Mouse (Mus musculus): ENCODE results near the gene Zkscan6. TPM values are rescaled to one million over a fixed set of nuclear protein-coding genes. Genes with fewer than 3 reads are reported as not detected.

The Zkscan6 gene
- polyA plus RNA-seq, 1 experiment from 2014 or later = 9.3 TPM

GRCm38 (mm10) chr11:65787421-65788151 is 19.4 kb upstream of the Zkscan6 start:
- Histone ChIP-seq H3K36me3 (ENCODE audit: inconsistent target) (no peaks in the 10 kb centered on the region), H3K27ac (no peak overlapping the region), H3K4me3 (ENCODE audit: inconsistent target) (peak overlapping the region; percentile 64), H3K79me2 (ENCODE audit: inconsistent target) (peaks cover 50% of the 10 kb centered on the region)
- 1% methylated on average over 43 of the region's 71 CpGs for WGBS (ENCODE audit: missing documents)

DNA sequence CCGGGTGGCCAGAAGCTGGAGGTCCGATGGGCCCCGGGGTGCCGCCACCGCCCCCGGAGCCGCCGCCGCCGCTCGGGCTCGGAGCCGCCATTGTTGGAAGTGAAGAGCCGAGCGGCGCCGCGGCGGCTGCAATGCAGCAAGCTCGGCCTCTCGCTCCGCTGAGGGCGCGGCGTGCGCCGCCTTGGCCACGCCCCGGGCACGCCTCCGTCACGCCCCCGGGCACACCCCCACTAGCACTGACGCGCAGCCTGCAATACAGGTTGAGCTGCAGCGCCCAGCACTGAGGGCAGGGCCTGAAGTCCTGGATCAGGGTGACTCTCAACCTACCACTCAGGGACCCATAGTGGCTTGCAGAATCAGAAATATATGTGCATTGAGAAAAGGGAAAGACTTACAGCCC is 18.8 kb upstream of the Zkscan6 start, which contains the start of gene Map2k4:
Gene Map2k4, minus strand, starts transcription at position 144 of the 400 bp plus-strand sequence.
- WGBS (ENCODE audit: missing documents) = under 1% methylated on average over 35 of the region's 36 CpGs
- Histone ChIP-seq H3K4me3 (ENCODE audit: inconsistent target) (peak within 1 kb of the TSS; percentile 64), H3K36me3 (ENCODE audit: inconsistent target) (no peaks in the 10 kb centered on the region), H3K79me2 (ENCODE audit: inconsistent target) (peaks cover 44% of the 10 kb centered on the region), H3K27ac (no peak within 1 kb of the TSS)

- peak overlapping the region; percentile 13; the same call in 1 of the 2 replicates for H3K27ac ChIP-seq
- H3K36me3 ChIP-seq (ENCODE audit: inconsistent target) = no peaks in the 10 kb centered on the region
- no peaks in the 10 kb centered on the region for H3K79me2 ChIP-seq (ENCODE audit: inconsistent target)
- H3K4me3 ChIP-seq (ENCODE audit: inconsistent target) = peak overlapping the region; percentile 6; the same call in 1 of the 2 replicates
- WGBS (ENCODE audit: missing documents) = 2% methylated on average over 10 of the region's 10 CpGs
Observed at GRCm38 (mm10) chr11:65794428-65795219, 12.4 kb upstream of the Zkscan6 start.

DNA sequence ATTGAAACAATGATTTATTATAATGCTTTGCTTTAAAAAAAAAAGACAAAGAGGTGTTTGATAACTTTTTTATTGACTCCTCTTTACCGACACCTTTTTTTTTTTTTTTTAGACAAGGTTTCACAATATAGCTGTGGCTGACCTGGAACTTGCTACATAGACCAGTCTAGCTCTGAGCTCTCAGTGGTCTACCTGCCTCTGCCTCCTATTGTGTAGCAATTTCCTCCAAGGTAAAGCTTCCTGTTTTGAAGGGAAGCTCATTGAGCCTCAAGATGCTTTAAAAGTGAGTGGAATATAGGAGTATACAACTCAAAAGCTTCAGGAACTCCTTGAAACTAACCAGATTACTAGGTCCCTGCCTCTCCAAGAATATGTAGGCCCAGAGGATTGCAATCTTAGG is 11.1 kb upstream of the Zkscan6 start:
- no peaks in the 10 kb centered on the region for H3K79me2 ChIP-seq (ENCODE audit: inconsistent target)
- H3K4me3 ChIP-seq (ENCODE audit: inconsistent target) = no peak overlapping the region
- no peaks in the 10 kb centered on the region for H3K36me3 ChIP-seq (ENCODE audit: inconsistent target)
- no peak overlapping the region for H3K27ac ChIP-seq
- 63% methylated on average over 1 of the region's 1 CpGs for WGBS (ENCODE audit: missing documents)

GRCm38 (mm10) chr11:65801899-65802298 is 5.1 kb upstream of the Zkscan6 start:
- no peak overlapping the region for H3K27ac ChIP-seq
- no peaks in the 10 kb centered on the region for H3K79me2 ChIP-seq (ENCODE audit: inconsistent target)
- H3K36me3 ChIP-seq (ENCODE audit: inconsistent target) = no peaks in the 10 kb centered on the region
- 93% methylated on average over 3 of the region's 3 CpGs for WGBS (ENCODE audit: missing documents)
- no peak overlapping the region for H3K4me3 ChIP-seq (ENCODE audit: inconsistent target)

GRCm38 (mm10) chr11:65806321-65806904 is 562 bp upstream of the Zkscan6 start:
- no peaks in the 10 kb centered on the region for H3K36me3 ChIP-seq (ENCODE audit: inconsistent target)
- H3K4me3 ChIP-seq (ENCODE audit: inconsistent target) = peak overlapping the region; percentile 65
- peak overlapping the region; percentile 33 for H3K27ac ChIP-seq
- WGBS (ENCODE audit: missing documents) = 3% methylated on average over 20 of the region's 20 CpGs
- H3K79me2 ChIP-seq (ENCODE audit: inconsistent target) = peaks cover 42% of the 10 kb centered on the region

DNA sequence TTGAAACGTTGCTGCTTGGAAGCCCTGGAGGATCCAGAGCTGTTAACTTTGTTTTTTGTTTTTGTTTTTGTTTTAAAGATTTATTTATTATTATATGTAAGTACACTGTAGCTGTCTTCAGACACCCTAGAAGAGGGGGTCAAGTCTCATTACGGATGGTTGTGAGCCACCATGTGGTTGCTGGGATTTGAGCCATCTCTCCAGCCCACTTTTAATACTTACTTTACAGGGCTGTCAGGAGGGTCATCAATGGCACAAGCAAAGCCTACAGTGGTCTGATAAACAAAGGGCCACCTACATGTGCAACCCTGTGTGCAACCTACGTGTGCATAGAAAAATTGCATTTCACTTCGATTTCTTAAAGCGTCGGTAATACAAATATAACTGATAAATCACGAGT is 626 bp downstream of the Zkscan6 start:
- Histone ChIP-seq H3K27ac (peak overlapping the region; percentile 64), H3K36me3 (ENCODE audit: inconsistent target) (no peaks in the 10 kb centered on the region), H3K4me3 (ENCODE audit: inconsistent target) (peak overlapping the region; percentile 89), H3K79me2 (ENCODE audit: inconsistent target) (peaks cover 54% of the 10 kb centered on the region)
- 37% methylated on average over 7 of the region's 7 CpGs for WGBS (ENCODE audit: missing documents)

GRCm38 (mm10) chr11:65812088-65812487 is 5.1 kb downstream of the Zkscan6 start:
- 91% methylated on average over 5 of the region's 5 CpGs for WGBS (ENCODE audit: missing documents)
- Histone ChIP-seq H3K36me3 (ENCODE audit: inconsistent target) (peaks cover 29% of the 10 kb centered on the region; the same call in 1 of the 2 replicates), H3K79me2 (ENCODE audit: inconsistent target) (peaks cover 65% of the 10 kb centered on the region), H3K4me3 (ENCODE audit: inconsistent target) (no peak overlapping the region), H3K27ac (no peak overlapping the region)

DNA sequence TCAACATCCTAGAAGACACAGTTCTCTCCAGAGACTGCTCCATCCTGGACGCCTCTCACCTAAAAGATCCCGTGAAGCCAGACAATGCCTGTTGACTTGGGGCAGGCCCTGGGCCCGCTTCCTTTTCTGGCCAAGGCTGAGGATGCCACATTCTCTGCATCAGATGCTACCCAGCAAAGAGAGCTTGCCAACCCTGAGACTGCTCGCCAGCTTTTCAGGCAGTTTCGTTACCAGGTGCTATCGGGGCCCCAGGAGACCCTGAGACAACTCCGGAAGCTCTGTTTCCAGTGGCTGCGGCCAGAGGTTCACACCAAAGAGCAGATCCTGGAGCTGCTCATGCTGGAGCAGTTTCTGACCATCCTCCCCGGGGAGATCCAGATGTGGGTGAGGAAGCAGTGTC is 7.4 kb downstream of the Zkscan6 start:
- H3K79me2 ChIP-seq (ENCODE audit: inconsistent target) = peaks cover 44% of the 10 kb centered on the region
- 96% methylated on average over 9 of the region's 9 CpGs for WGBS (ENCODE audit: missing documents)
- no peak overlapping the region for H3K4me3 ChIP-seq (ENCODE audit: inconsistent target)
- H3K27ac ChIP-seq = no peak overlapping the region
- H3K36me3 ChIP-seq (ENCODE audit: inconsistent target) = peaks cover 41% of the 10 kb centered on the region; the same call in 1 of the 2 replicates

DNA sequence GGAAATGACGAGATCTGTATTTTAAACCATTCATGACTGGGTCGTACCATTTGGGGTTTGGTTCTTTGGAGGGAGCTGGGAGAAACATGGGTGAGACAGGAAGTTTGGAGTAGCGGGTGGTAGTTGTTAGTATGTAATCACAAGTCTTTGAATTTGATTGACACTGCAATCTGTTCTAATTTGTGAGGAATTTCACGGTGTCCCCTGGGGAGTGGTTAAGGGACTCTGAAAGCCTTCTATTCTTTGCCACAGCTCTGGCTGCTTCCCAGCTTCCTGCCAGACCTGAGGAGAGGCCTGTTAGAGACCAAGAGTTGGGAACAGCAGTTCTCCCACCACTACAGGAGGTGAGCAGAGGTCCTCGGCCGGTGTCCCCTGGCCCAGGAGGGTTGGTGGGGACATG is 9.3 kb downstream of the Zkscan6 start:
- Histone ChIP-seq H3K4me3 (ENCODE audit: inconsistent target) (no peak overlapping the region), H3K36me3 (ENCODE audit: inconsistent target) (peaks cover 46% of the 10 kb centered on the region; the same call in 1 of the 2 replicates), H3K27ac (no peak overlapping the region), H3K79me2 (ENCODE audit: inconsistent target) (peaks cover 25% of the 10 kb centered on the region)
- WGBS (ENCODE audit: missing documents) = 92% methylated on average over 6 of the region's 6 CpGs

DNA sequence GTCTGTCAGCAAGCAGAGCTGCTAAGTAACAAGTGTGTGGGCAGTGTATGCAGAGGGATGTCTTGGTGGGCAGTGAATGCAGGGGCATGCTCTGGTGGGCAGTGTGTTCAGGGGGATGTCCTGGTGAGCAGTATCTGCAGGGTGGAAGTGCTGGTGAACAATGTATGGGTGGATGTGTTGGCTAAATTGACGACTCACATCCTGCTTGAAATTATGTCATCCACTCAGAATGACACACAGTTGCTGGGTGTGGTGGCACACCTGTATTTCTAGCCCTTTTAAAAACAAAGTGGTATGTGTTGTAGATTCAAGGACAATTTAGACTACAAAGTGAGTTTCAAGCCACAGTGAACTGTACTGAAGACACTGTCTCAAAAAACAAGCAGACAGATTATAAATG is 11.2 kb downstream of the Zkscan6 start:
- Histone ChIP-seq H3K36me3 (ENCODE audit: inconsistent target) (peaks cover 62% of the 10 kb centered on the region), H3K4me3 (ENCODE audit: inconsistent target) (no peak overlapping the region)

GRCm38 (mm10) chr11:65820280-65820679 is 13.3 kb downstream of the Zkscan6 start:
- Histone ChIP-seq H3K27ac (no peak overlapping the region), H3K36me3 (ENCODE audit: inconsistent target) (peaks cover 68% of the 10 kb centered on the region), H3K4me3 (ENCODE audit: inconsistent target) (no peak overlapping the region), H3K79me2 (ENCODE audit: inconsistent target) (no peaks in the 10 kb centered on the region)
- 95% methylated on average over 5 of the region's 5 CpGs for WGBS (ENCODE audit: missing documents)

More for the DNA sequence above, 11.2 kb downstream of the Zkscan6 start:
- Histone ChIP-seq H3K27ac (no peak overlapping the region), H3K79me2 (ENCODE audit: inconsistent target) (peaks cover 6% of the 10 kb centered on the region; the same call in 1 of the 2 replicates)
- 79% methylated on average over 1 of the region's 1 CpGs for WGBS (ENCODE audit: missing documents)

- Histone ChIP-seq H3K4me3 (ENCODE audit: inconsistent target) (no peak overlapping the region), H3K79me2 (ENCODE audit: inconsistent target) (no peaks in the 10 kb centered on the region), H3K36me3 (ENCODE audit: inconsistent target) (peaks cover 68% of the 10 kb centered on the region), H3K27ac (no peak overlapping the region)
- WGBS (ENCODE audit: missing documents) = 22% methylated on average over 7 of the region's 7 CpGs
Observed at GRCm38 (mm10) chr11:65820877-65821276, 13.9 kb downstream of the Zkscan6 start.

DNA sequence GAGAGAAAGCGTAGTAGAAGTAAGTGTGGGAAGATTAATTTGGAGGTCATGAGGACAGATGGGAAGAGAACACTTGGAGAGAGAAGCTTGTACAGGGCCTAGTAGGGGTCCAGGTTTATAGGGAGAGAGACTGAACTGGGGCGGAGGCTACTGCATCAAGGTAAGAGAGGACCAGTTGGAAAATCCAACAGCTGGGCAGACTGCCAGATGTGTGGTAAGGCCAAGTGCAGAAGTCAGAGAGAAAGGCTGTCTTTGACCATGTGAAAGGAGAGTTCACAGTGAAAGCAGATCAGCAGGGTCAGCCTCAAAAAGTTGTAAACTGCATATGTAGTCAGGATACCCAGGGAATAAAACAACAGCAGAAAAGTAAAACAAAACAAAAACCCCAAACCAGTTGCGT is 17.6 kb downstream of the Zkscan6 start:
- H3K27ac ChIP-seq = no peak overlapping the region
- H3K79me2 ChIP-seq (ENCODE audit: inconsistent target) = no peaks in the 10 kb centered on the region
- WGBS (ENCODE audit: missing documents) = 98% methylated on average over 3 of the region's 3 CpGs
- H3K36me3 ChIP-seq (ENCODE audit: inconsistent target) = peaks cover 76% of the 10 kb centered on the region
- H3K4me3 ChIP-seq (ENCODE audit: inconsistent target) = no peak overlapping the region

Measured in macrophage (primary cell).